Mouse (Mus musculus) midbrain, embryonic 16.5 days (tissue): ENCODE measurements around the gene Map3k9. TPM values are rescaled to one million over a fixed set of nuclear protein-coding genes. Genes with fewer than 3 reads are reported as not detected.

Experiments
- ATAC-seq: fragments of 200-750 bp; cut with Nextera tagmentation; 2 replicates; pipeline ENCODE4 v1.8.0; 2017; ENCODE audit warnings: moderate TSS enrichment
- H3K27ac ChIP-seq: fragments of 300-500 bp; sonication (generic); 2 replicates; pipeline ENCODE4 v1.5.1; 2014; ENCODE audit warnings: mild to moderate bottlenecking, low read length, mixed read lengths
- H3K27me3 ChIP-seq: fragments of 300-500 bp; sonication (generic); 2 replicates; pipeline ENCODE4 v1.6.1; 2014; ENCODE audit warnings: low read depth, low read length, mixed read lengths; ENCODE audit not compliant: control insufficient read depth, insufficient read depth
- H3K36me3 ChIP-seq: fragments of 300-500 bp; sonication (generic); 2 replicates; pipeline ENCODE4 v1.6.1; 2014; ENCODE audit warnings: mild to moderate bottlenecking, low read length, moderate library complexity, mixed read lengths; ENCODE audit not compliant: control insufficient read depth, insufficient read depth
- H3K4me1 ChIP-seq: fragments of 300-500 bp; sonication (generic); 2 replicates; pipeline ENCODE4 v1.6.1; 2014; ENCODE audit warnings: mild to moderate bottlenecking, low read length, mixed read lengths; ENCODE audit not compliant: control insufficient read depth, insufficient read depth
- H3K4me2 ChIP-seq: fragments of 300-500 bp; sonication (generic); 2 replicates; pipeline ENCODE4 v1.6.1; 2014; ENCODE audit warnings: mild to moderate bottlenecking, low read length, mixed read lengths
- H3K4me3 ChIP-seq: fragments of 300-500 bp; sonication (generic); 2 replicates; pipeline ENCODE4 v1.5.1; 2014; ENCODE audit warnings: low read depth, mild to moderate bottlenecking, low read length, moderate library complexity, mixed read lengths
- H3K9ac ChIP-seq: fragments of 300-500 bp; sonication (generic); 2 replicates; pipeline ENCODE4 v1.6.1; 2014; ENCODE audit warnings: low read depth, low read length, mixed read lengths
- H3K9me3 ChIP-seq: fragments of 300-500 bp; sonication (generic); replicated peaks from 2 replicates; pipeline ENCODE4 v1.6.1; 2014; ENCODE audit warnings: mild to moderate bottlenecking, low read length, mixed read lengths; ENCODE audit not compliant: control insufficient read depth, poor library complexity, severe bottlenecking
- WGBS: fragments of 180-500 bp; shearing (Covaris S2); extraction: QIAGEN DNeasy Blood & Tissue Kit; methylation state at CpG from one replicate; pipeline ENCODE4 v1.1.7; 2014; 5-methylcytosine and 5-hydroxymethylcytosine counted together
- polyA plus RNA-seq: library from polyadenylated mRNA; unstranded; fragments of >200 nt; fragmentation: Nextera tagmentation; extraction: Ambion mirVana; gene quantifications from 2 replicates; pipeline ENCODE4 v1.2.1, GENCODE M21; 2015

The Map3k9 gene
- polyA plus RNA-seq, 1 experiment from 2014 or later, result 8.4 TPM

GRCm38 (mm10) chr12:81796541-81796940 lies 15.6 kb upstream of the Map3k9 start:
- Histone ChIP-seq H3K27me3 (no peaks in the 10 kb centered on the region), H3K9me3 (no peaks in the 10 kb centered on the region), H3K9ac (no peak overlapping the region), H3K4me3 (no peak overlapping the region), H3K27ac (no peak overlapping the region), H3K36me3 (no peaks in the 10 kb centered on the region), H3K4me1 (no peaks in the 10 kb centered on the region), H3K4me2 (no peak overlapping the region)
- ATAC-seq, result 0 out of 2 replicates have a peak, but pooled peaks have one; percentile 45
- 7% methylated on average over 7 of the region's 7 CpGs for WGBS

- ATAC-seq, result no peak
- no peak overlapping the region for H3K9ac ChIP-seq
- no peaks in the 10 kb centered on the region for H3K27me3 ChIP-seq
- no peaks in the 10 kb centered on the region for H3K36me3 ChIP-seq
- no peak overlapping the region for H3K4me2 ChIP-seq
- no peak overlapping the region for H3K27ac ChIP-seq
- no peaks in the 10 kb centered on the region for H3K4me1 ChIP-seq
- 72% methylated on average over 6 of the region's 6 CpGs for WGBS
- H3K4me3 ChIP-seq, result no peak overlapping the region
- no peaks in the 10 kb centered on the region for H3K9me3 ChIP-seq
These were observed 11.7 kb upstream of the Map3k9 start for GRCm38 (mm10) chr12:81792511-81793218.

- Histone ChIP-seq H3K4me1 (no peaks in the 10 kb centered on the region), H3K27ac (no peak overlapping the region), H3K4me3 (no peak overlapping the region), H3K36me3 (no peaks in the 10 kb centered on the region), H3K27me3 (no peaks in the 10 kb centered on the region), H3K4me2 (no peak overlapping the region), H3K9ac (no peak overlapping the region), H3K9me3 (no peaks in the 10 kb centered on the region)
- ATAC-seq, result no peak
- WGBS, result 65% methylated on average over 2 of the region's 2 CpGs
These were observed 8.5 kb upstream of the Map3k9 start for GRCm38 (mm10) chr12:81789499-81789898.

- WGBS, result 3% methylated on average over 9 of the region's 9 CpGs
- H3K4me2 ChIP-seq, result no peak overlapping the region
- no peaks in the 10 kb centered on the region for H3K4me1 ChIP-seq
- no peak overlapping the region for H3K9ac ChIP-seq
- H3K27ac ChIP-seq, result no peak overlapping the region
- ATAC-seq, result no peak
- no peaks in the 10 kb centered on the region for H3K27me3 ChIP-seq
- no peaks in the 10 kb centered on the region for H3K9me3 ChIP-seq
- no peaks in the 10 kb centered on the region for H3K36me3 ChIP-seq
- H3K4me3 ChIP-seq, result no peak overlapping the region
These were observed 7.7 kb upstream of the Map3k9 start for GRCm38 (mm10) chr12:81788672-81789084.

GRCm38 (mm10) chr12:81787262-81787661 lies 6.3 kb upstream of the Map3k9 start:
- no peak overlapping the region for H3K4me3 ChIP-seq
- ATAC-seq, result no peak
- 47% methylated on average over 12 of the region's 12 CpGs for WGBS
- H3K9me3 ChIP-seq, result no peaks in the 10 kb centered on the region
- H3K36me3 ChIP-seq, result no peaks in the 10 kb centered on the region
- H3K27ac ChIP-seq, result no peak overlapping the region
- H3K4me1 ChIP-seq, result no peaks in the 10 kb centered on the region
- H3K27me3 ChIP-seq, result no peaks in the 10 kb centered on the region
- H3K9ac ChIP-seq, result no peak overlapping the region
- H3K4me2 ChIP-seq, result no peak overlapping the region

GRCm38 (mm10) chr12:81783301-81783700 lies 2.3 kb upstream of the Map3k9 start:
- ATAC-seq, result no peak
- Histone ChIP-seq H3K9ac (no peak overlapping the region), H3K9me3 (no peaks in the 10 kb centered on the region), H3K4me2 (no peak overlapping the region), H3K4me1 (peaks cover 13% of the 10 kb centered on the region), H3K27ac (no peak overlapping the region), H3K36me3 (no peaks in the 10 kb centered on the region), H3K4me3 (no peak overlapping the region), H3K27me3 (no peaks in the 10 kb centered on the region)
- 82% methylated on average over 4 of the region's 4 CpGs for WGBS

- Histone ChIP-seq H3K9ac (no peak overlapping the region), H3K27ac (no peak overlapping the region), H3K9me3 (no peaks in the 10 kb centered on the region), H3K4me3 (no peak overlapping the region), H3K36me3 (no peaks in the 10 kb centered on the region), H3K4me2 (no peak overlapping the region), H3K27me3 (no peaks in the 10 kb centered on the region), H3K4me1 (peaks cover 20% of the 10 kb centered on the region)
- no peak for ATAC-seq
- 90% methylated on average over 6 of the region's 6 CpGs for WGBS
These were observed 1.6 kb upstream of the Map3k9 start for GRCm38 (mm10) chr12:81782606-81783005.

GRCm38 (mm10) chr12:81780271-81781093 lies 493 bp downstream of the Map3k9 start:
- H3K4me3 ChIP-seq, result peak overlapping the region; percentile 80
- H3K4me2 ChIP-seq, result peak overlapping the region; percentile 62
- peak; percentile 52 for ATAC-seq
- peak overlapping the region; percentile 66 for H3K27ac ChIP-seq
- H3K4me1 ChIP-seq, result peaks cover 21% of the 10 kb centered on the region
- under 1% methylated on average over 61 of the region's 91 CpGs for WGBS
- H3K36me3 ChIP-seq, result no peaks in the 10 kb centered on the region
- H3K27me3 ChIP-seq, result no peaks in the 10 kb centered on the region
- peak overlapping the region; percentile 95 for H3K9ac ChIP-seq
- H3K9me3 ChIP-seq, result no peaks in the 10 kb centered on the region

GRCm38 (mm10) chr12:81779831-81780230 lies 1.1 kb downstream of the Map3k9 start:
- Histone ChIP-seq H3K4me3 (peak overlapping the region; percentile 80), H3K27me3 (no peaks in the 10 kb centered on the region), H3K27ac (no peak overlapping the region), H3K9ac (peak overlapping the region; percentile 95), H3K4me1 (peaks cover 21% of the 10 kb centered on the region), H3K36me3 (no peaks in the 10 kb centered on the region), H3K4me2 (peak overlapping the region; percentile 62), H3K9me3 (no peaks in the 10 kb centered on the region)
- ATAC-seq, result no peak
- WGBS, result 5% methylated on average over 12 of the region's 12 CpGs
